Mouse (Mus musculus) bone marrow macrophage, adult 2 months (primary cell): ENCODE measurements around the gene Slc15a4.

Source experiments
- CTCF ChIP-seq: IDR thresholded peaks from 2 replicates; pipeline ENCODE4 v1.5.1; 2012; ENCODE audit warnings: low read depth, mild to moderate bottlenecking, low read length, moderate library complexity
- POLR2A ChIP-seq: IDR thresholded peaks from 2 replicates; pipeline ENCODE4 v1.6.1; 2012; ENCODE audit warnings: mild to moderate bottlenecking, low read depth, low read length, borderline replicate concordance

GRCm38 (mm10) chr5:127649077-127649476 lies 16.4 kb upstream of the Slc15a4 start:
- TF ChIP-seq POLR2A, result no peak
- TF ChIP-seq CTCF, result 0 out of 2 replicates have a peak, but pooled peaks have one; percentile 13
